Comparison of ENCODE assay signal across 10 mouse cellular contexts in the genomic region with DNA sequence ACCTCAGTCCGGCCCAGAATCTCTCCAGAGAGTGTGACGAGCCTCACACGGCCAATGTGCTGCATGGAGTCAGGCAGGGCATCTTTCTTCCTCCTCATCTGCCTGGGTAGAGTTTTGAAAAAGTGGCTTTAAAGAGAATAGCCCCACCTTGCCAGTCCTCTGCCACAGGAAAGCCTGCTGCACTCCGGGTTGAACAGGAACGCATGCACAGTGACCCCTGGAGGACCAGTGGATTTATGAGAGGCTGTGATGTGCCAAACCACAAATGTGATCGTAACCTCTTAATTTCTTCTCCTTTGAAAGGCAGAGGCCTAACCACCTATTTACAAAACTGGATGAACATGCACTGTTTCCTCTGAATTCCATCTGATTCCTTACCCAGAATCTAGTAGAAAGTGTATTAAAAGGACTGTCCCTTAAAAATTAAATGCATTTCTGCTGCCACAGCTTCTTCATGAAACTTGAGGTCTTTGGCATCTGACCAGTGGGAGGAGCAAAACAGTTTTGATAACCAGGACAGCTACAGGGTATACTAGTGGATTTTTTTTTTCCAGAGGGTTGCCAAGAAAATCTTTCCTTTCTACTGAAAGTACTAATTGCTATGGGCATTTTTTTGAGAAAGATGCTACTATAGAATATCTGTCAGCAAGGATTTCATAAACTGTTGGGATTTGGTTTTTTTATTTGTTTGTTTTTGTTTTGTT.
A peak's percentile ranks its signal among the peaks of the same experiment; 100 is the strongest.
DNase-seq lines count a peak whose midpoint lies in the region; ATAC-seq and TF ChIP-seq lines count a peak whose summit lies in the region.
"Had no signal": no experiment of that assay in that cellular context is flagged by ENCODE, and none has a peak within 500 bp of the region (broad histone marks: within the 10 kb centered on the region; RNA-seq: fewer than 3 reads in every experiment).

No protein-coding gene starts in this region.

- TF ChIP-seq CTCF in intestine, postnatal 0 days (IDR thresholded peaks at IDR 0.05; ENCODE audit: low read depth), result peak; percentile 57
- peak; percentile 42 for TF ChIP-seq CTCF in lung, embryonic 14.5 days (IDR thresholded peaks at IDR 0.05; ENCODE audit: low read depth)

- ATAC-seq in intestine, postnatal 0 days, result no peak
- no peak for ATAC-seq in intestine, embryonic 16.5 days
- no peak for ATAC-seq in lung, embryonic 14.5 days (ENCODE audit: insufficient read depth)

- no peak overlapping the region for H3K4me2 ChIP-seq in intestine, postnatal 0 days (replicated peaks; ENCODE audit: low read depth)
- no peak overlapping the region for H3K4me2 ChIP-seq in intestine, embryonic 16.5 days (ENCODE audit: low read depth, low read length)
- H3K4me2 ChIP-seq in lung, embryonic 14.5 days, result no peak overlapping the region
- H3K4me2 ChIP-seq: limb, embryonic 12.5 days had no signal

- 56% methylated on average over 6 of the region's 6 CpGs for WGBS in intestine, postnatal 0 days
- WGBS in intestine, embryonic 16.5 days, result 50% methylated on average over 6 of the region's 6 CpGs
- 53% methylated on average over 6 of the region's 6 CpGs for WGBS in lung, embryonic 14.5 days

- no peak overlapping the region for H3K27ac ChIP-seq in intestine, postnatal 0 days (ENCODE audit: low read depth, low read length)
- H3K27ac ChIP-seq in intestine, embryonic 16.5 days (ENCODE audit: low read length), result no peak overlapping the region
- H3K27ac ChIP-seq in lung, embryonic 14.5 days (ENCODE audit: low read depth), result no peak overlapping the region
- H3K27ac ChIP-seq: limb, embryonic 12.5 days had no signal

- H3K4me3 ChIP-seq in intestine, postnatal 0 days (ENCODE audit: low read depth, low read length), result no peak overlapping the region
- H3K4me3 ChIP-seq in intestine, embryonic 16.5 days (ENCODE audit: low read length), result no peak overlapping the region
- no peak overlapping the region for H3K4me3 ChIP-seq in lung, embryonic 14.5 days (ENCODE audit: low read depth, low read length)
- H3K4me3 ChIP-seq: erythroblast, embryonic 14.5 days; limb, embryonic 12.5 days had no signal

- H3K36me3 ChIP-seq in intestine, postnatal 0 days (ENCODE audit: control insufficient read depth, insufficient read depth), result no peaks in the 10 kb centered on the region; the same call in 1 of the 2 replicates
- no peaks in the 10 kb centered on the region for H3K36me3 ChIP-seq in intestine, embryonic 16.5 days (ENCODE audit: control insufficient read depth, insufficient read depth, low read length)
- H3K36me3 ChIP-seq in lung, embryonic 14.5 days (ENCODE audit: insufficient read depth), result 0 out of 2 replicates have a peak, but pooled peaks cover 2% of the 10 kb centered on the region

- H3K9me3 ChIP-seq in intestine, postnatal 0 days (ENCODE audit: control insufficient read depth), result no peaks in the 10 kb centered on the region
- no peaks in the 10 kb centered on the region for H3K9me3 ChIP-seq in intestine, embryonic 16.5 days (ENCODE audit: control insufficient read depth, low read length)
- H3K9me3 ChIP-seq in lung, embryonic 14.5 days (ENCODE audit: low read depth, low read length), result no peaks in the 10 kb centered on the region
- H3K9me3 ChIP-seq: limb, embryonic 12.5 days had no signal

- H3K9ac ChIP-seq in intestine, postnatal 0 days (ENCODE audit: low read depth, low read length), result no peak overlapping the region
- no peak overlapping the region for H3K9ac ChIP-seq in intestine, embryonic 16.5 days (ENCODE audit: low read depth, low read length)
- no peak overlapping the region for H3K9ac ChIP-seq in lung, embryonic 14.5 days
- H3K9ac ChIP-seq: limb, embryonic 12.5 days had no signal

- H3K27me3 ChIP-seq in intestine, postnatal 0 days (replicated peaks; ENCODE audit: control insufficient read depth, insufficient read depth, low read length), result no peaks in the 10 kb centered on the region
- no peaks in the 10 kb centered on the region for H3K27me3 ChIP-seq in intestine, embryonic 16.5 days (replicated peaks; ENCODE audit: control insufficient read depth, insufficient read depth, low read length)
- no peaks in the 10 kb centered on the region for H3K27me3 ChIP-seq in lung, embryonic 14.5 days (ENCODE audit: insufficient read depth, low read length)
- H3K27me3 ChIP-seq: limb, embryonic 12.5 days had no signal

- no peaks in the 10 kb centered on the region for H3K4me1 ChIP-seq in intestine, postnatal 0 days (replicated peaks; ENCODE audit: control insufficient read depth, insufficient read depth, low read length)
- no peaks in the 10 kb centered on the region for H3K4me1 ChIP-seq in intestine, embryonic 16.5 days (ENCODE audit: control insufficient read depth, insufficient read depth, low read length)
- no peaks in the 10 kb centered on the region for H3K4me1 ChIP-seq in lung, embryonic 14.5 days (ENCODE audit: insufficient read depth)

- peak; percentile 25 for DNase-seq in adipocyte (ENCODE audit: low spot score)
- DNase-seq in gastrocnemius, adult 18-20 months (ENCODE audit: low spot score), result peak; percentile 44
- DNase-seq in lung, embryonic 14.5 days, result peak; percentile 47
- DNase-seq in urinary bladder, adult 2 months (ENCODE audit: low spot score), result no peak
- DNase-seq in spleen, adult 12 weeks (ENCODE audit: low spot score), result no peak
- no peak for DNase-seq in layer of hippocampus, postnatal 14 days (ENCODE audit: low spot score in 2 of 2)

Comparison
In these comparisons a context has a peak if more than half of its experiments do, and no peak if none do; other contexts are left out.
1. DNase-seq: peak in adipocyte (single experiment), gastrocnemius, adult 18-20 months (single experiment) and lung, embryonic 14.5 days (single experiment); none in urinary bladder, adult 2 months (single experiment), spleen, adult 12 weeks (single experiment) and layer of hippocampus, postnatal 14 days (0 of 2).